In genomic region chr9:53007395-53007794, GRCm38 (mm10) we compare ENCODE assay signal across 23 mouse cellular contexts.
DNase-seq lines count a peak whose midpoint lies in the region; ATAC-seq and TF ChIP-seq lines count a peak whose summit lies in the region.
"Had no signal": no experiment of that assay in that cellular context is flagged by ENCODE, and none has a peak within 500 bp of the region (broad histone marks: within the 10 kb centered on the region; RNA-seq: fewer than 3 reads in every experiment).

No protein-coding gene starts in this region.

- H3K27me3 ChIP-seq in MEL (ENCODE audit: control insufficient read depth in 1 of 2, insufficient read depth in 2 of 2, low read length in 2 of 2), result peaks cover 0 to 2% of the 10 kb centered on the region in 2 experiments; a peak in 1 of 4 replicates
- H3K27me3 ChIP-seq: forebrain, embryonic 13.5 days; hindbrain, embryonic 12.5 days; hindbrain, embryonic 15.5 days had no signal

- no peaks in the 10 kb centered on the region for H3K36me3 ChIP-seq in MEL (ENCODE audit: control insufficient read depth in 1 of 2, insufficient read depth in 2 of 2, low read length in 2 of 2)
- H3K36me3 ChIP-seq: forebrain, embryonic 10.5 days; hindbrain, embryonic 12.5 days; hindbrain, embryonic 15.5 days had no signal

- no peaks in the 10 kb centered on the region for H3K9me3 ChIP-seq in MEL (replicated peaks; ENCODE audit: insufficient read depth, low read length)
- H3K9me3 ChIP-seq: forebrain, embryonic 13.5 days; hindbrain, embryonic 12.5 days; hindbrain, embryonic 15.5 days had no signal

- no peaks in the 10 kb centered on the region for H3K79me2 ChIP-seq in MEL (ENCODE audit: control insufficient read depth, insufficient read depth, low read length, poor library complexity)

- 0 out of 4 replicates have a peak, but pooled peaks of 1 of the 2 experiments have one; percentile 22 for TF ChIP-seq EP300 in MEL (IDR thresholded peaks at IDR 0.05; ENCODE audit: low read depth in 1 of 2, low read length in 2 of 2)

- 0 out of 4 replicates have a peak, but pooled peaks of 1 of the 2 experiments have one; percentile 23 for TF ChIP-seq POLR2A in MEL (IDR thresholded peaks at IDR 0.05; ENCODE audit: control insufficient read depth in 1 of 2, insufficient read depth in 1 of 2, low read depth in 1 of 2, low read length in 2 of 2, poor library complexity in 1 of 2)

- no peaks in the 10 kb centered on the region for H3K4me1 ChIP-seq in MEL (ENCODE audit: control insufficient read depth in 1 of 2, insufficient read depth in 2 of 2, low read length in 2 of 2)
- H3K4me1 ChIP-seq: hindbrain, embryonic 12.5 days; hindbrain, embryonic 15.5 days had no signal

- TF ChIP-seq CTCF in MEL (IDR thresholded peaks at IDR 0.05 in 2 of 3, conservative IDR thresholded peaks at IDR 0.05 in 1 of 3; ENCODE audit: control insufficient read depth in 1 of 3, insufficient read depth in 1 of 3, low read depth in 2 of 3, low read length in 3 of 3, poor library complexity in 1 of 3, severe bottlenecking in 1 of 3), result no peak

- H3K9ac ChIP-seq in MEL (ENCODE audit: control insufficient read depth, low read depth, low read length, poor library complexity, severe bottlenecking), result peak overlapping the region; percentile 47
- H3K9ac ChIP-seq: forebrain, embryonic 13.5 days; hindbrain, embryonic 12.5 days; hindbrain, embryonic 15.5 days had no signal

- no peak for TF ChIP-seq RAD21 in MEL (IDR thresholded peaks at IDR 0.05; ENCODE audit: low read depth, low read length)

- peak; percentile 4 to 8 for DNase-seq in cerebellum, postnatal 10 days
- DNase-seq in lung, adult 18-20 months, result peak; percentile 4
- DNase-seq in lung, postnatal 4 days, result no peak
- DNase-seq in 416B (ENCODE audit: low read depth) (peak; percentile 3), MEL (ENCODE audit: low read depth, low spot score) (peak; percentile 82)
- no peak for DNase-seq in spleen, postnatal 36 days (ENCODE audit: low spot score in 2 of 2)
- no peak for DNase-seq in cerebellum, postnatal 36 days
- DNase-seq: adrenal gland, adult 8-10 months; adrenal gland, postnatal 36 days; cerebellum, adult 11 months; cerebellum, adult 2 months; cerebellum, adult 9-11 months; gastrocnemius, adult 2 months; gastrocnemius, postnatal 14 days; heart, adult 11 months had no signal

- H3K27ac ChIP-seq in MEL (ENCODE audit: control insufficient read depth, low read depth, low read length), result no peak overlapping the region
- H3K27ac ChIP-seq: forebrain, embryonic 10.5 days; forebrain, embryonic 13.5 days; gastrocnemius, adult 2 months; hindbrain, embryonic 12.5 days; hindbrain, embryonic 15.5 days had no signal

- no peak for ATAC-seq in cerebellum, adult (ENCODE audit: insufficient number of reproducible peaks, low FRiP score, low TSS enrichment)
- ATAC-seq: activated CD4-positive, CD25-positive, alpha-beta regulatory T cell, adult 4 months; CD4-positive, CD25-positive, alpha-beta regulatory T cell, adult 4 months; forebrain, embryonic 13.5 days; forebrain, embryonic 16.5 days had no signal

- H3K4me3 ChIP-seq in MEL (ENCODE audit: control insufficient read depth in 1 of 2, insufficient read depth in 1 of 2, low read depth in 2 of 2, low read length in 2 of 2), result peak overlapping the region; percentile 33 to 58; a peak in 3 of 4 replicates
- H3K4me3 ChIP-seq: forebrain, embryonic 10.5 days; forebrain, embryonic 13.5 days; gastrocnemius, adult 2 months; hindbrain, embryonic 12.5 days; hindbrain, embryonic 15.5 days had no signal

TF ChIP-seq in MEL, 35 proteins besides CTCF, POLR2A, EP300 and RAD21:
- TF ChIP-seq MAX (IDR thresholded peaks at IDR 0.05; ENCODE audit: low read length) (peak; percentile 85), KAT2A (conservative IDR thresholded peaks at IDR 0.05; ENCODE audit: low read depth, low read length) (no peak), JUND (IDR thresholded peaks at IDR 0.05; ENCODE audit: low read depth, low read length) (no peak), MYC (IDR thresholded peaks at IDR 0.05; ENCODE audit: low read depth, low read length) (peak; percentile 70; the same call in 1 of the 2 replicates), ETS1 (IDR thresholded peaks at IDR 0.05; ENCODE audit: low read depth, low read length) (0 out of 2 replicates have a peak, but pooled peaks have one; percentile 19), MXI1 (IDR thresholded peaks at IDR 0.05; ENCODE audit: low read depth, low read length) (peak; percentile 58; the same call in 1 of the 2 replicates), MYB (IDR thresholded peaks at IDR 0.05; ENCODE audit: low read depth, low read length) (no peak), TCF12 (IDR thresholded peaks at IDR 0.05; ENCODE audit: low read depth, low read length) (no peak), GATA1 (IDR thresholded peaks at IDR 0.05; ENCODE audit: low read depth, low read length) (0 out of 2 replicates have a peak, but pooled peaks have one; percentile 43), ZMIZ1 (IDR thresholded peaks at IDR 0.05; ENCODE audit: low read depth, low read length) (no peak)

Comparison
In these comparisons a context has a peak if more than half of its experiments do, and no peak if none do; other contexts are left out.
1. DNase-seq: peak in cerebellum, postnatal 10 days (2 of 2), lung, adult 18-20 months (2 of 2), 416B (single experiment) and MEL (single experiment); none in lung, postnatal 4 days (0 of 2), spleen, postnatal 36 days (0 of 2) and cerebellum, postnatal 36 days (0 of 2).